Mouse (Mus musculus): ENCODE results near the gene Zfp46.

DNA sequence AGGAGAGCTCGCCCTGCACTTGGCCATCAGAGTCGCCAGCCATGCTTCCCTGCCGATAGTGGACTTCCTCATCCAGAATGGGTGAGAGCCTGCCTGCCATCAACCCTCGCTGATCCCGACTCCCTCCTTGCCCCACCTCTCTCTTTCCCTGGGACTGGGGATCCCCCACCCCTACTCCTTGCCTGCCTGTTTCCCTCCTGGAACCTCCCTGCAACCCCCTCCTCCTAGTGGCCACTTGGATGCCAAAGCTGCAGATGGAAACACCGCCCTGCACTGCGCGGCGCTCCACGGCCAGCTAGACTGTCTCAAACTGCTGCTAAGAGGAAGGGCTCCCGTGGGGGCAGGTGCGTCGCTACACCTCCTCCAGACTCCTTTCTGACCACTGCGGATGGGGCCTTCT is 44.4 kb upstream of the Zfp46 start:
- no peak for TF ChIP-seq POLR2A (IDR thresholded peaks at IDR 0.05; ENCODE audit: control insufficient read depth in 1 of 2, insufficient read depth in 1 of 2, low read depth in 1 of 2, low read length in 2 of 2, poor library complexity in 1 of 2)
- no peak for TF ChIP-seq CTCF (IDR thresholded peaks at IDR 0.05 in 2 of 3, conservative IDR thresholded peaks at IDR 0.05 in 1 of 3; ENCODE audit: control insufficient read depth in 1 of 3, insufficient read depth in 1 of 3, low read depth in 2 of 3, low read length in 3 of 3, poor library complexity in 1 of 3, severe bottlenecking in 1 of 3)
- no peak for TF ChIP-seq TAL1 (IDR thresholded peaks at IDR 0.05; ENCODE audit: low read length)
- no peak for TF ChIP-seq TCF12 (IDR thresholded peaks at IDR 0.05; ENCODE audit: low read depth, low read length)
- no peak for TF ChIP-seq ELF1 (IDR thresholded peaks at IDR 0.05; ENCODE audit: low read depth, low read length)
- no peak for TF ChIP-seq CHD1 (IDR thresholded peaks at IDR 0.05; ENCODE audit: low read depth, low read length)
- no peak for TF ChIP-seq HCFC1 (IDR thresholded peaks at IDR 0.05; ENCODE audit: low read depth, low read length)
- TF ChIP-seq MAFK (IDR thresholded peaks at IDR 0.05; ENCODE audit: borderline replicate concordance, low read depth, low read length): no peak
- no peak for TF ChIP-seq RCOR1 (IDR thresholded peaks at IDR 0.05; ENCODE audit: low read depth, low read length)

Measured in MEL (cell line).